Mouse (Mus musculus) embryonic facial prominence, embryonic 14.5 days (tissue): Measurements from ENCODE around the gene Smarcc2. TPM values are rescaled to one million over a fixed set of nuclear protein-coding genes. Genes with fewer than 3 reads are reported as not detected.

Source experiments
- ATAC-seq: fragments of 200-750 bp; cut with Nextera tagmentation; 2 replicates; pipeline ENCODE4 v1.8.0; 2017; ENCODE audit warnings: low read depth, moderate number of reproducible peaks, moderate TSS enrichment
- DNase-seq: peaks from one replicate; pipeline ENCODE4 v3.0.0-alpha.2; 2015; ENCODE audit warnings: low spot score
- H3K27ac ChIP-seq: fragments of 300-500 bp; sonication (generic); replicated peaks from 2 replicates; pipeline ENCODE4 v1.5.1; 2014; ENCODE audit warnings: low read depth, mild to moderate bottlenecking, low read length, moderate library complexity
- H3K27me3 ChIP-seq: fragments of 300-500 bp; sonication (generic); replicated peaks from 2 replicates; pipeline ENCODE4 v1.6.1; 2014; ENCODE audit warnings: low read length; ENCODE audit not compliant: control insufficient read depth, insufficient read depth
- H3K36me3 ChIP-seq: fragments of 300-500 bp; sonication (generic); 2 replicates; pipeline ENCODE4 v1.6.1; 2014; ENCODE audit warnings: low read length, mixed read lengths; ENCODE audit not compliant: control insufficient read depth, insufficient read depth
- H3K4me1 ChIP-seq: fragments of 300-500 bp; sonication (generic); 2 replicates; pipeline ENCODE4 v1.6.1; 2014; ENCODE audit warnings: antibody characterized with exemption, low read length; ENCODE audit not compliant: control insufficient read depth, insufficient read depth
- H3K4me2 ChIP-seq: fragments of 300-500 bp; sonication (generic); 2 replicates; pipeline ENCODE4 v1.6.1; 2014; ENCODE audit warnings: low read depth, mild to moderate bottlenecking, low read length, moderate library complexity, mixed read lengths
- H3K4me3 ChIP-seq: fragments of 300-500 bp; sonication (generic); 2 replicates; pipeline ENCODE4 v1.5.1; 2014; ENCODE audit warnings: low read depth, mild to moderate bottlenecking, low read length
- H3K9ac ChIP-seq: fragments of 300-500 bp; sonication (generic); 2 replicates; pipeline ENCODE4 v1.6.1; 2014; ENCODE audit warnings: low read depth, mild to moderate bottlenecking, low read length, moderate library complexity, mixed read lengths
- H3K9me3 ChIP-seq: fragments of 300-500 bp; sonication (generic); 2 replicates; pipeline ENCODE4 v1.6.1; 2016; ENCODE audit warnings: low read length; ENCODE audit not compliant: control insufficient read depth
- WGBS: fragments of 180-500 bp; shearing (Covaris S2); extraction: QIAGEN DNeasy Blood & Tissue Kit; methylation state at CpG from one replicate; pipeline ENCODE4 v1.1.7; 2014; 5-methylcytosine and 5-hydroxymethylcytosine counted together
- polyA plus RNA-seq: library from polyadenylated mRNA; unstranded; fragments of >200 nt; fragmentation: Nextera tagmentation; extraction: Ambion mirVana; gene quantifications from 2 replicates; pipeline ENCODE4 v1.2.1, GENCODE M21; 2014

Gene Smarcc2
- polyA plus RNA-seq, 1 experiment from 2014 or later, result 84.1 TPM

DNA sequence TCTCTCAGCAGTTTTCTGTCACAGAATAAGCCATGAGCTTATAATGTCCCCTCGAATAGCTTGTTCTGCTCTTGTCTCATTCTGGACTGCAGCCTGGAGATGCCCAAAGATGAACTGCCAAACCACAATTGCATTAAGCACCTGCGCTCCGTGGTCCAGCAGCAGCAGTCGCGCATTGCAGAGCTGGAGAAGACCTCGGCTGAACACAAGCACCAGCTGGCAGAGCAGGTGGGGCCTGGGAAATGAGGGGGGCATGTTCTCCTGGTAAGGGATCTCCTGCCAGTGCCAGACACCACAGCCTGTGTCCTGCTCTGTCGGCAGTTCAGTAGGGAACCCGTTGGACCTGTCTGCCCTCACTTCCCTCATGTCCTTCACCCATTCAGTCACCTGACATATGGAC lies 22.7 kb upstream of the Smarcc2 start:
- H3K4me1 ChIP-seq, result no peaks in the 10 kb centered on the region
- no peaks in the 10 kb centered on the region for H3K27me3 ChIP-seq
- no peaks in the 10 kb centered on the region for H3K9me3 ChIP-seq
- WGBS, result 97% methylated on average over 8 of the region's 8 CpGs
- H3K4me3 ChIP-seq, result no peak overlapping the region
- H3K36me3 ChIP-seq, result peaks cover 90% of the 10 kb centered on the region
- H3K9ac ChIP-seq, result no peak overlapping the region
- no peak for DNase-seq
- no peak overlapping the region for H3K27ac ChIP-seq
- H3K4me2 ChIP-seq, result no peak overlapping the region
- ATAC-seq, result no peak

- Histone ChIP-seq H3K4me3 (no peak overlapping the region), H3K27me3 (no peaks in the 10 kb centered on the region), H3K27ac (no peak overlapping the region), H3K9ac (no peak overlapping the region), H3K36me3 (peaks cover 82% of the 10 kb centered on the region), H3K4me2 (no peak overlapping the region), H3K4me1 (no peaks in the 10 kb centered on the region), H3K9me3 (no peaks in the 10 kb centered on the region)
- 72% methylated on average over 10 of the region's 10 CpGs for WGBS
- no peak for ATAC-seq
- no peak for DNase-seq
Measured at GRCm38 (mm10) chr10:128438675-128439279, 20.3 kb upstream of the Smarcc2 start.

GRCm38 (mm10) chr10:128440407-128440806 lies 18.6 kb upstream of the Smarcc2 start:
- Histone ChIP-seq H3K27ac (no peak overlapping the region), H3K4me3 (no peak overlapping the region), H3K4me2 (no peak overlapping the region), H3K36me3 (peaks cover 68% of the 10 kb centered on the region), H3K4me1 (no peaks in the 10 kb centered on the region), H3K9ac (no peak overlapping the region), H3K27me3 (no peaks in the 10 kb centered on the region), H3K9me3 (no peaks in the 10 kb centered on the region)
- 65% methylated on average over 10 of the region's 10 CpGs for WGBS
- no peak for ATAC-seq
- peak; percentile 30 for DNase-seq

- Histone ChIP-seq H3K36me3 (peaks cover 57% of the 10 kb centered on the region), H3K4me3 (no peak overlapping the region), H3K9ac (no peak overlapping the region), H3K27ac (no peak overlapping the region), H3K4me2 (no peak overlapping the region), H3K27me3 (no peaks in the 10 kb centered on the region), H3K9me3 (no peaks in the 10 kb centered on the region), H3K4me1 (no peaks in the 10 kb centered on the region)
- no peak for ATAC-seq
- DNase-seq, result no peak
- 86% methylated on average over 10 of the region's 10 CpGs for WGBS
Measured at GRCm38 (mm10) chr10:128441324-128442119, 17.5 kb upstream of the Smarcc2 start.

- Histone ChIP-seq H3K27me3 (no peaks in the 10 kb centered on the region), H3K36me3 (peaks cover 45% of the 10 kb centered on the region), H3K4me2 (no peak overlapping the region), H3K27ac (no peak overlapping the region), H3K4me1 (no peaks in the 10 kb centered on the region), H3K9me3 (no peaks in the 10 kb centered on the region), H3K4me3 (no peak overlapping the region), H3K9ac (no peak overlapping the region)
- no peak for ATAC-seq
- WGBS, result 75% methylated on average over 1 of the region's 1 CpGs
- peak; percentile 50 for DNase-seq
Measured at GRCm38 (mm10) chr10:128442718-128443117, 16.3 kb upstream of the Smarcc2 start.

- Histone ChIP-seq H3K4me3 (no peak overlapping the region), H3K27ac (no peak overlapping the region), H3K36me3 (peaks cover 29% of the 10 kb centered on the region), H3K4me2 (no peak overlapping the region), H3K9me3 (no peaks in the 10 kb centered on the region), H3K4me1 (no peaks in the 10 kb centered on the region), H3K27me3 (no peaks in the 10 kb centered on the region), H3K9ac (no peak overlapping the region)
- ATAC-seq (no peak), DNase-seq (no peak)
- 61% methylated on average over 6 of the region's 6 CpGs for WGBS
Measured at GRCm38 (mm10) chr10:128444354-128444753, 14.7 kb upstream of the Smarcc2 start.

GRCm38 (mm10) chr10:128445407-128445806 lies 13.6 kb upstream of the Smarcc2 start:
- DNase-seq (no peak), ATAC-seq (no peak)

GRCm38 (mm10) chr10:128451014-128451413 lies 8.0 kb upstream of the Smarcc2 start:
- Histone ChIP-seq H3K9me3 (no peaks in the 10 kb centered on the region), H3K27ac (no peak overlapping the region), H3K27me3 (no peaks in the 10 kb centered on the region), H3K4me1 (no peaks in the 10 kb centered on the region), H3K36me3 (no peaks in the 10 kb centered on the region), H3K9ac (no peak overlapping the region), H3K4me3 (no peak overlapping the region), H3K4me2 (no peak overlapping the region)
- ATAC-seq, result no peak
- no peak for DNase-seq
- WGBS, result 77% methylated on average over 6 of the region's 6 CpGs

More at GRCm38 (mm10) chr10:128445407-128445806, 13.6 kb upstream of the Smarcc2 start:
- WGBS, result 88% methylated on average over 4 of the region's 4 CpGs
- Histone ChIP-seq H3K4me2 (no peak overlapping the region), H3K27ac (no peak overlapping the region), H3K36me3 (peaks cover 18% of the 10 kb centered on the region), H3K27me3 (no peaks in the 10 kb centered on the region), H3K4me3 (no peak overlapping the region), H3K4me1 (no peaks in the 10 kb centered on the region), H3K9me3 (no peaks in the 10 kb centered on the region), H3K9ac (no peak overlapping the region)

GRCm38 (mm10) chr10:128454471-128454870 lies 4.6 kb upstream of the Smarcc2 start:
- 68% methylated on average over 3 of the region's 3 CpGs for WGBS

More at GRCm38 (mm10) chr10:128454471-128454870, 4.6 kb upstream of the Smarcc2 start:
- no peaks in the 10 kb centered on the region for H3K36me3 ChIP-seq
- H3K27me3 ChIP-seq, result no peaks in the 10 kb centered on the region
- no peak overlapping the region for H3K4me3 ChIP-seq
- no peak overlapping the region for H3K4me2 ChIP-seq
- H3K27ac ChIP-seq, result no peak overlapping the region
- H3K9me3 ChIP-seq, result no peaks in the 10 kb centered on the region
- DNase-seq (no peak), ATAC-seq (no peak)
- no peak overlapping the region for H3K9ac ChIP-seq
- no peaks in the 10 kb centered on the region for H3K4me1 ChIP-seq
